Mouse (Mus musculus) embryonic fibroblast, embryonic 13.5 days (primary cell): ENCODE measurements around the gene Capn1. TPM values are rescaled to one million over a fixed set of nuclear protein-coding genes. Genes with fewer than 3 reads are reported as not detected.

Experiments
- H3K27ac ChIP-seq: 2 replicates; pipeline ENCODE4 v1.5.1; 2012; ENCODE audit warnings: low read length, control low read depth, inconsistent platforms; ENCODE audit not compliant: insufficient read depth
- H3K4me1 ChIP-seq: 2 replicates; pipeline ENCODE4 v1.6.1; 2011; ENCODE audit warnings: low read length; ENCODE audit not compliant: control insufficient read depth, insufficient read depth
- H3K4me3 ChIP-seq: 2 replicates; pipeline ENCODE4 v1.5.1; 2011; ENCODE audit warnings: mild to moderate bottlenecking, control low read depth, low read length; ENCODE audit not compliant: insufficient read depth
- CTCF ChIP-seq: IDR thresholded peaks from 2 replicates; pipeline ENCODE4 v1.5.1; 2011; ENCODE audit warnings: mild to moderate bottlenecking, control low read depth, low read length, moderate library complexity, borderline replicate concordance; ENCODE audit not compliant: insufficient read depth
- POLR2A ChIP-seq: IDR thresholded peaks from 2 replicates; pipeline ENCODE4 v1.6.1; 2011; ENCODE audit warnings: low read depth, mild to moderate bottlenecking, control low read depth, low read length, moderate library complexity
- polyA plus RNA-seq: library from polyadenylated mRNA; stranded (reverse); fragments of >200 nt; gene quantifications from 2 replicates; pipeline ENCODE4 v1.2.4, GENCODE M21; 2011; ENCODE audit warnings: low read depth; ENCODE audit not compliant: missing spikeins, insufficient read length

The Capn1 gene
- polyA plus RNA-seq, 1 experiment, result 46.5 TPM

DNA sequence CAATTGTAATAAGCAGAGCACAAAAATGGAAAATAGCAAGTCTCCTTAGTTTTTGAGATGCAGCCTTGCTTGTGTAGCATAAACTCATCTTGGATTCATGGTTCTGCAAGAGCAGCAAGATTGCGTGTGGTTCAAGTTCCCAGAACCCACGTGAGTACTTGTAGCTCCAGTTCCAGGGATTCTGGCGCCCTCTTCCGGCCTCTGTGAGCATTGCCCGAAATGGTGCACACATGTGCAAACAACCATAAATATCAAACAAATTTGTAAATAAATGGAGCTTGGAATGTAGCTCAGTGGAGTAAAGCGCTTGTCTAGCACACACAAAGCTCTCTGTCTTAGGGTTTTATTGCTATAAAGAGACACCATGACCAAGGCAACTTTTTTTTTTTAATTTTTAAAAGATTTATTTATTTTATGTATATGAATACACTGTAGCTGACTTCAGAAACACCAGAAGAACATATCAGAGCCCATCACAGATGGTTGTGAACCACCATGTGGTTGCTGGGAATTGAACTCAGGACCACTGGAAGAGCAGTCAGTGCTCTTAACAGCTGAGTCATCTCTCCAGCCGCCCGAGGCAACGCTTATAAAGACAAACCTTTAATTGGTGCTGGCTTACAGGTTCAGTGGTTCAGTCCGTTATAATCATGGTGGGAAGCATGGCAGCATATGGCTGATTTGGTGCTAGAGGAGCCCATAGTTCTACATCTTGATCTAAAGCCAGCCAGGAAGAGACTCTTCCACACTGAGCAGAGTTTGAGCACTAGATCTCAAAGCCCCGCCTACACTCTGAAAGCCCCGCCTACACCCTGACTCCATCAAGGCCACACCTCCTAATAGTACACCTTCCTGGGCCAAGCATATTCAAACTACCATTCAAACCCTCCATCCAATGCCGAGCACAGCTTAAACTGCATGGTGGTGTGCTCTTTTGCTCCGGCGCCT lies 2.7 kb upstream of the Capn1 start:
- H3K27ac ChIP-seq, result no peak overlapping the region
- H3K4me3 ChIP-seq, result no peak overlapping the region
- H3K4me1 ChIP-seq, result no peaks in the 10 kb centered on the region
- TF ChIP-seq POLR2A, result no peak
- TF ChIP-seq CTCF, result peak; percentile 78

DNA sequence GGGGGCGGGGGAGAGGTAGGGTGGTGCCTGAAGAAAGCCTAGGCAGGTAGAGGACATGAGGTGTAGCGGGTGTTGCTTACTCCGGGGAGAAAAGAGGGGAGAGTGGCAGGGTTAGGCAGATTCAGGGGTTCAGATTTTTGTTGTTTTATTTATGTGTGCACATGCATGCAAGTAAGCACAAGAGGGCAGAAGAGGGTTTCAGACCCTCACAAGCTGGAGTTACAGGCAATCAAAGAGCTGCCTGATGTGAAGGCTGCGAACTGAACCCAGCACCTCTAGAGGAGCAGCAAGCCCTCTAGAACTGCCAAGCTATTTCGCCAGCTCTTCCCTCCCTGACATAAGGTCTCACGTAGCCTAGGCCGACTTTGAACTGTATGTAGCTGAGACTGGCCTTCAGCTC lies 835 bp upstream of the Capn1 start:
- Histone ChIP-seq H3K27ac (no peak overlapping the region), H3K4me3 (no peak overlapping the region), H3K4me1 (no peaks in the 10 kb centered on the region)
- TF ChIP-seq CTCF (no peak), POLR2A (no peak)

DNA sequence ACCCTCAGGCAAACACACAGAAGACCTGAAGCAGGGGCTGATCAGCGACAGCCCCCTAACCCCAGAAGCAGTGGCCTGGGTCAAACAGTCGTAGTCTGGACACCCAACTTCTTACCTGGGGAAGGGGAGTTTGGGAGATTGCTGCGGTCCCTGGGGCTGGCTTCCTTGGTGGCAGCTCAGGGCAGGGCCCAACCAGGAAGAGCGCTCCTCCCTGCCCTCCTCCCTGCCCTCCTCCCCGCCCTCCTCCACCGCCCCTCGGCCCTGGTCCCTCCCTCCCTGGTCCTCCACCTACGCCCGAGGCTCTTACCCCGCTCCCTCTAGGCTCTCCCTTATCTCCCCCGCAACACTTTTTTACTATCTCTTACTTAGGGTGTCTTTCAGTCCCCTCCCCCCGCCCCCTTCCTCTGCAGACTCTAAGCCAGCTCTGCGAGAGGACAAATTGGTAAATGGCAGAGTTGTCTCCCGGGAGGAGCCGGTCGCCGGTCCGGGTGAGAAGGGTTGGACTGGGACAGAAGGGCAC lies 646 bp downstream of the Capn1 start:
- Histone ChIP-seq H3K4me3 (peak overlapping the region; percentile 64), H3K4me1 (no peaks in the 10 kb centered on the region), H3K27ac (peak overlapping the region; percentile 37)
- TF ChIP-seq CTCF (no peak), POLR2A (peak; percentile 67)

DNA sequence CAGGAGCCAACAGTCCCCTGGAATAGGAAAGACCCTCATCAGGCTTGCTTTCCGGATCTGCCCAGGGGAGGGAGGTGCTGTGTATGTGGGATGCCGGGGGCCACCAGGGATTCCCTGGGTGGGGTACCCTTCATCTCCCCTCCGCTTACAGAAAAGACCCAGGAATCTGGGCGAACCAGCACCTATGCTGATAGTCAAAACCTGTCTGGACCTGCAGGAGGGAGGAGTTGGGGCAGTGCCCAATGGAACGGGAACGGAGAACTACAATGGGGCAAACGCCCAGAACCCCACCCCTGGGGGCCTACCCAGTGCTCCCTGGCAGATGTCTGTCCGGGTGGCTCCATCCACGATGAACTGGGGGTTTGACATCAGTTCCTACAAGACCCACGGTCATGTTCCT lies 2.0 kb downstream of the Capn1 start:
- Histone ChIP-seq H3K4me1 (no peaks in the 10 kb centered on the region), H3K4me3 (no peak overlapping the region), H3K27ac (no peak overlapping the region)
- TF ChIP-seq POLR2A (no peak), CTCF (no peak)

DNA sequence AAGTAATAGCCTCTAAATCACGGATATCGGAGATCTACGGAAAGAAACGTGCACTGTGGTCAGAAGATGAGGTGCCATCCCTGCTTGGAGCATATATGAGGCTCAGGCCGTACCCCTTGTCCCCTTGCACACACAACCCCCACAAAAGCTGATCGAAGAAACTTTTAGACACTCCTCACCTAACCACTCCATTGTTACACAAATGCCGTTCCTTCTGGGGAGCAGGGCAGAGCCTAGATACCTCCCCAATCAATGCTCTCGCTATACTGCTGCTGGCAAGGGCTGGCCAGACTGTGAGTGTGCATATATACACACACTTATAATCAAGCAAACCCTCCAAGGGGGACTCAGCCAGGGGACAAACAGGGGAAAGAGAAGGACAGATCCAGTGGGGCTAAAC lies 6.6 kb downstream of the Capn1 start:
- Histone ChIP-seq H3K4me3 (no peak overlapping the region), H3K4me1 (no peaks in the 10 kb centered on the region; the same call in 1 of the 2 replicates), H3K27ac (no peak overlapping the region)
- TF ChIP-seq CTCF, result no peak
- no peak for TF ChIP-seq POLR2A

DNA sequence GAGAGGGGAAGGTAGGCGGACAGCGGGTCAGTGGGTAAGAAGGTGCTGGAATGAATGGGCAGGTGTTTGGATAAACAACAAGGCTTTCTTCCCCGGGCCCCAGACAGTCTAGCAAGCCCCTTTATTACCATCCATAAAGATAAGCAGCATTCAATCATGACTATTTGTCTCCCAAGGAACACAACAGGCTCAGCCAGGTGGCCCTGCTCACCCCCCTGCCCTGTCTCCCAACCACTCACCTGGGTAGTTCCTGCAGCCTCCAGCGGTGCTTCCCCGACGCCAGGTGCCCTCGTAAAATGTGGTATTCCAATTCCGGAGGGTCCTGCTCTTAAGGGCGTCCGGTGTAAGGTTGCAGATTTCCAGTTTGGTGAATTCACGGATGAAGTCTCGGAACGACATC lies 8.7 kb downstream of the Capn1 start:
- no peaks in the 10 kb centered on the region; the same call in 1 of the 2 replicates for H3K4me1 ChIP-seq
- no peak overlapping the region for H3K4me3 ChIP-seq
- H3K27ac ChIP-seq, result no peak overlapping the region
- TF ChIP-seq CTCF (no peak), POLR2A (no peak)

DNA sequence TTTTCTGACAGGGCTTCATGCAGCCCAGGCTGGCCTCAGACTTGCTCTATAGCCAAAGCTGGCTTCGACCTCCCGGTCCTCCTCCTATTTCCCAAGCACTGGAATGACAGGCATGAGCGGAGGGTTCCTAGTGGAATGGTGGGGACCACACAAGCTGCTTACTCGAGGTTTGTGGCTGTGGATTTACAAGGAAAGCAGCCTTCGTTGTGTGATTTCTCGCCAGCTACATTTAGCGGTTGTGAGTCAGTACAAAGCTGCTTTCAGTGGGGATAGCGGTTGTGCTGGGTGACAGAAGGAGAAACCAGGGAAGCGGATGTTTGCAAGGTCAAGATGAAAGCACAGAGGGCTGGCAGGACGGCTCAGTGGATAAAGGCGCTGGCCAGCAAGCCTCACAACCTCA lies 10.2 kb downstream of the Capn1 start:
- no peak for TF ChIP-seq CTCF
- TF ChIP-seq POLR2A, result no peak
- H3K4me1 ChIP-seq, result no peaks in the 10 kb centered on the region; the same call in 1 of the 2 replicates
- H3K4me3 ChIP-seq, result no peak overlapping the region
- H3K27ac ChIP-seq, result no peak overlapping the region

DNA sequence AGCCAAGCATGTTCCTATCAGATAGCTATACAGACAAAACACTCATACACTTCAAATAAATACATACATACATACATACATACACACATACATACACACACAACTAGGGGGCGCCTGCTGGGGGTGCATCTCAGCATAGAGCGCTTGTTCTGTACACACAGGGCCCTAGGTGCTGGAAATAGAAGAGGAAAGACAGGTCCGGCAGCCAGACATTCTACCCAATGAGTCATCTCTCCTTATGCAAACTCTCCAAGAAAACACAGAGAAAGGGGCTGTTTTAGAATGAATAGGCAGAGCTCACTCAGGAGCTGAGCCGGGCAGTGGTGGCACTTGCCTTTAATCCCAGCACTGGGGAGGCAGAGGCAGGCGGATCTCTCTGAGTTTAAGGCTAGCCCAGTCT lies 15.7 kb downstream of the Capn1 start:
- TF ChIP-seq POLR2A (no peak), CTCF (no peak)

DNA sequence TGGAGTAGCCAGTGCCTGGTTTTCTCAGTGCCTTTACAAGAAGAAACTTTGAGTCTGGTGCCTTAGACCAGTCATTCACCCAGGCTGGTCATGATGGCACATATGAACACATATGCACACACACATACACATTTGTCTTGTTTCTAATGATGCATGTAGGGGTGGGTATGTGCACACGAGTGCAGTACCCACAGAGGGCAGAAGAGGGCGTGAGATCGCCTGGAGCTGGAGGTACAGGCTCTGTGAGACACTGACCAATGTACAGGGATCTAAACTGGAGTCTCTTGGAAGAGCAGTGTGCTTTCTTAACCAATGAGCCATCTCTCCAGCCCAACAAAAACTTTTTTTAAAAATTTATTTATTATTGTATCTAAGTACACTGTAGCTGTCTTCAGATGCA lies 17.5 kb downstream of the Capn1 start:
- no peaks in the 10 kb centered on the region for H3K4me1 ChIP-seq
- H3K27ac ChIP-seq, result no peak overlapping the region

More for the DNA sequence above, 15.7 kb downstream of the Capn1 start:
- Histone ChIP-seq H3K27ac (no peak overlapping the region), H3K4me3 (no peak overlapping the region), H3K4me1 (no peaks in the 10 kb centered on the region)

DNA sequence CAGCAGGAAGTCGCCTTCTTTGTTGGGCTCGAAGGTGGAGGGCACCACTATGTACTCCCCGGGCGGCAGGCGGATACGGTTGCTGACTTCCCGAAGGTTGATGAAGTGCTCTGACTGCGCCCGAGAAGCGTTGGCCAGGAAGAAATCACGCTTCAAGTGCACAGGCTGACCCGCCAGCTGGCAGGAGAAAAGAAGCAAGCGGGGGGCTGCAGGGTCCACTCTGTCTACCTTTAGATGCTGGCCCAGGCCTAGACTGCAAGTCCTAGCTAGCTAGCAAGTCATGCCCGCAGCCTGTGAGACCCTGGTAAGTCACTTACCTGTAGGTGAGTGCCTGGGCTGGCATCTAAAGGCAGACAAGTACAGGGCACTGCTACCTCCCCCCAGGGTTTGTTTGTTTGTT lies 21.0 kb downstream of the Capn1 start:
- TF ChIP-seq POLR2A (no peak), CTCF (no peak)
- H3K4me1 ChIP-seq, result peaks cover 8% of the 10 kb centered on the region; the same call in 1 of the 2 replicates
- H3K27ac ChIP-seq, result no peak overlapping the region
- no peak overlapping the region for H3K4me3 ChIP-seq

More for the DNA sequence above, 17.5 kb downstream of the Capn1 start:
- TF ChIP-seq POLR2A, result no peak
- peak; percentile 31; the same call in 1 of the 2 replicates for TF ChIP-seq CTCF
- H3K4me3 ChIP-seq, result no peak overlapping the region
